Comparison of ENCODE assay signal across 9 mouse cellular contexts in the genomic region with DNA sequence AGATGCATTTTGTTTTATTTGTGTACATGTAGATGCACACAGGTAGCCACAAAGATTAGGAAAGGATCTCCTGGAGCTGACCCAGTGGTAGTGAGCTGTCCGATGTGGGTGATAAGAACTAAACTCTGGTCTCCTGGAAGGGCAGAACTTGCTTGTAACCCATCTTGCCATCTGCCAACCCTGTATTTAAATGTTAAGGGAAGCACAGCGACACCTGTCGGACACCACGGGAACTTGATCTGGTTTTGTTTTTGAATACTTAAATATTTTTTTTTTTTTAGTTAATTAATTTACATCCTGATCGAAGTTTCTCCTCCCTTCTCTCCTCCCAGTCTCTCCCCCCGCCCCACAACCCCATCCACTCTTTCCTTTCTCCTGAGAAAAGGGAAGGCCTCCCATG. TPM values are rescaled to one million over a fixed set of nuclear protein-coding genes. Genes with fewer than 3 reads are reported as not detected.
DNase-seq lines count a peak whose midpoint lies in the region; ATAC-seq and TF ChIP-seq lines count a peak whose summit lies in the region.
"Had no signal": no experiment of that assay in that cellular context is flagged by ENCODE, and none has a peak within 500 bp of the region (broad histone marks: within the 10 kb centered on the region; RNA-seq: fewer than 3 reads in every experiment).

No protein-coding gene starts in this region.

- intact Hi-C loops in gastrocnemius, adult 2 months (cut with DNase I): loop anchor here (1.0 kb wide), 1 partner anchor 49 kb away; no protein-coding TSS in a partner anchor

- ATAC-seq in hindbrain, embryonic 12.5 days (ENCODE audit: low FRiP score): no peak
- no peak for ATAC-seq in stomach, postnatal 0 days (ENCODE audit: low FRiP score, low TSS enrichment)

- H3K9ac ChIP-seq in hindbrain, embryonic 12.5 days: no peak overlapping the region
- H3K9ac ChIP-seq in stomach, postnatal 0 days (ENCODE audit: low read length): no peak overlapping the region
- H3K9ac ChIP-seq: liver, embryonic 15.5 days had no signal

- no peak overlapping the region for H3K4me3 ChIP-seq in hindbrain, embryonic 10.5 days
- H3K4me3 ChIP-seq in hindbrain, embryonic 12.5 days: no peak overlapping the region
- H3K4me3 ChIP-seq in E14TG2a.4 (replicated peaks; ENCODE audit: low read length): no peak overlapping the region
- H3K4me3 ChIP-seq in gastrocnemius, adult 2 months: no peak overlapping the region
- peak overlapping the region; percentile 33 for H3K4me3 ChIP-seq in megakaryocyte, embryonic 14.5 days (replicated peaks)
- H3K4me3 ChIP-seq in stomach, postnatal 0 days (ENCODE audit: low read depth, low read length): no peak overlapping the region
- H3K4me3 ChIP-seq: liver, embryonic 15.5 days had no signal

- peak; percentile 53 for DNase-seq in hindbrain, embryonic 10.5 days (ENCODE audit: low spot score)
- peak; percentile 56 for DNase-seq in c-Kit-positive CD71-positive TER-119-negative erythroid progenitor cells, embryonic 14.5 days (ENCODE audit: low read depth)
- peak; percentile 69 for DNase-seq in gastrocnemius, adult 2 months
- peak; percentile 8 to 70 for DNase-seq in layer of hippocampus, adult 18-20 months (ENCODE audit: low spot score in 2 of 2)
- DNase-seq in stomach, postnatal 0 days (ENCODE audit: low spot score): peak; percentile 75

- H3K27ac ChIP-seq in hindbrain, embryonic 10.5 days: no peak overlapping the region
- H3K27ac ChIP-seq in hindbrain, embryonic 12.5 days: no peak overlapping the region
- H3K27ac ChIP-seq in gastrocnemius, adult 2 months: no peak overlapping the region
- no peak overlapping the region for H3K27ac ChIP-seq in stomach, postnatal 0 days (replicated peaks)
- H3K27ac ChIP-seq: liver, embryonic 15.5 days had no signal

- no peak for TF ChIP-seq EP300 in stomach, postnatal 0 days (optimal IDR thresholded peaks at IDR 0.05)

- H3K9me3 ChIP-seq in hindbrain, embryonic 10.5 days: no peaks in the 10 kb centered on the region
- H3K9me3 ChIP-seq in hindbrain, embryonic 12.5 days (replicated peaks): no peaks in the 10 kb centered on the region
- H3K9me3 ChIP-seq in E14TG2a.4 (ENCODE audit: low read length): no peaks in the 10 kb centered on the region
- H3K9me3 ChIP-seq in megakaryocyte, embryonic 14.5 days: peaks cover 9% of the 10 kb centered on the region
- H3K9me3 ChIP-seq in stomach, postnatal 0 days (ENCODE audit: control insufficient read depth, low read length): no peaks in the 10 kb centered on the region
- H3K9me3 ChIP-seq: liver, embryonic 15.5 days had no signal

- no peaks in the 10 kb centered on the region for H3K4me1 ChIP-seq in hindbrain, embryonic 10.5 days (replicated peaks)
- no peaks in the 10 kb centered on the region for H3K4me1 ChIP-seq in hindbrain, embryonic 12.5 days
- no peaks in the 10 kb centered on the region for H3K4me1 ChIP-seq in E14TG2a.4 (replicated peaks; ENCODE audit: low read depth, low read length)
- peaks cover 20% of the 10 kb centered on the region for H3K4me1 ChIP-seq in megakaryocyte, embryonic 14.5 days
- no peaks in the 10 kb centered on the region for H3K4me1 ChIP-seq in stomach, postnatal 0 days (replicated peaks; ENCODE audit: control insufficient read depth, insufficient read depth)
- H3K4me1 ChIP-seq: liver, embryonic 15.5 days had no signal

- no peaks in the 10 kb centered on the region for H3K27me3 ChIP-seq in hindbrain, embryonic 10.5 days (ENCODE audit: insufficient read depth, poor library complexity, severe bottlenecking)
- no peaks in the 10 kb centered on the region for H3K27me3 ChIP-seq in hindbrain, embryonic 12.5 days
- no peaks in the 10 kb centered on the region for H3K27me3 ChIP-seq in E14TG2a.4 (ENCODE audit: insufficient read depth, low read length)
- H3K27me3 ChIP-seq in megakaryocyte, embryonic 14.5 days (replicated peaks): peaks cover 2% of the 10 kb centered on the region
- no peaks in the 10 kb centered on the region for H3K27me3 ChIP-seq in stomach, postnatal 0 days (ENCODE audit: control insufficient read depth, insufficient read depth, low read length)
- H3K27me3 ChIP-seq: liver, embryonic 15.5 days had no signal

- H3K36me3 ChIP-seq in hindbrain, embryonic 10.5 days: no peaks in the 10 kb centered on the region
- H3K36me3 ChIP-seq in hindbrain, embryonic 12.5 days: no peaks in the 10 kb centered on the region
- H3K36me3 ChIP-seq in E14TG2a.4 (ENCODE audit: insufficient read depth, low read length): no peaks in the 10 kb centered on the region
- H3K36me3 ChIP-seq in megakaryocyte, embryonic 14.5 days (replicated peaks; ENCODE audit: low read length): no peaks in the 10 kb centered on the region
- no peaks in the 10 kb centered on the region for H3K36me3 ChIP-seq in stomach, postnatal 0 days (ENCODE audit: control insufficient read depth, insufficient read depth, low read length)
- H3K36me3 ChIP-seq: liver, embryonic 15.5 days had no signal

- H3K4me2 ChIP-seq in hindbrain, embryonic 12.5 days (replicated peaks): no peak overlapping the region
- no peak overlapping the region for H3K4me2 ChIP-seq in stomach, postnatal 0 days (replicated peaks; ENCODE audit: low read depth)
- H3K4me2 ChIP-seq: liver, embryonic 15.5 days had no signal

- TF ChIP-seq CTCF in E14TG2a.4 (conservative IDR thresholded peaks at IDR 0.05; ENCODE audit: low read length): peak; percentile 96
- peak; percentile 88 for TF ChIP-seq CTCF in gastrocnemius, adult 2 months (IDR thresholded peaks at IDR 0.05)
- TF ChIP-seq CTCF in stomach, postnatal 0 days (IDR thresholded peaks at IDR 0.05; ENCODE audit: low read depth): peak; percentile 82

- WGBS in hindbrain, embryonic 10.5 days: 16% methylated on average over 6 of the region's 6 CpGs
- WGBS in hindbrain, embryonic 12.5 days: 15% methylated on average over 6 of the region's 6 CpGs
- WGBS in stomach, postnatal 0 days: 7% methylated on average over 6 of the region's 6 CpGs

RNA-seq across cellular contexts. Expression of gene Cfl2, which starts 17.0 kb away (rescaled TPM):
- polyA plus RNA-seq in hindbrain, embryonic 10.5 days (2016; fragmentation: Nextera tagmentation; extraction: Ambion mirVana): 182 and 204 TPM in 2 replicates
- 227 and 229 TPM in 2 replicates for polyA plus RNA-seq in hindbrain, embryonic 12.5 days (2016; fragmentation: Nextera tagmentation; extraction: Ambion mirVana)
- 100 to 1,000 TPM; 419 to 537 TPM for total RNA-seq in gastrocnemius, adult 2 months (2021)
- total RNA-seq in layer of hippocampus, adult 18-20 months (2021): 10 to 100 TPM; 94.7 to 95.9 TPM
- polyA plus RNA-seq in megakaryocyte, embryonic 14.5 days (2012; ENCODE audit: insufficient read depth, low replicate concordance): 2.3 TPM in 1 of 2 replicates, not detected in the other
- polyA plus RNA-seq in stomach, postnatal 0 days (2015; fragmentation: Nextera tagmentation; extraction: Ambion mirVana): 127 and 132 TPM in 2 replicates

Comparison
In these comparisons a context has a peak if more than half of its experiments do, and no peak if none do; other contexts are left out.
1. RNA of gene Cfl2, which starts 17.0 kb away (polyA plus RNA-seq): 227 to 229 TPM in hindbrain, embryonic 12.5 days, 182 to 204 TPM in hindbrain, embryonic 10.5 days and 127 to 132 TPM in stomach, postnatal 0 days; 2.3 TPM in megakaryocyte, embryonic 14.5 days; every median in the first group is over 10 times any median in the second.
2. Peak in every context shown above with its lines, with median percentiles within 50 percentile points of each other: DNase-seq and CTCF ChIP-seq.